Mouse (Mus musculus): Measurements from ENCODE around the gene Lce1b. TPM values are rescaled to one million over a fixed set of nuclear protein-coding genes. Genes with fewer than 3 reads are reported as not detected.
"Not testable (repeated sequence)": the region's sequence is repeated elsewhere in the genome, so short reads cannot be mapped to it uniquely, and the experiment has no call there.

Lce1b gene
- total RNA-seq (2014; rRNA removed) (not detected in 2 replicates), polyA plus RNA-seq (2015; fragmentation: Nextera tagmentation; extraction: Ambion mirVana) (not detected in 2 replicates)

GRCm38 (mm10) chr3:92656826-92657225, at the start of gene Lce1b:
Gene Lce1b, minus strand, starts transcription at chr3:92656926.
- Histone ChIP-seq H3K36me3 (ENCODE audit: insufficient read depth) (no peaks in the 10 kb centered on the region), H3K9me3 (ENCODE audit: low read length) (no peaks in the 10 kb centered on the region), H3K9ac (no peak within 1 kb of the TSS), H3K27ac (ENCODE audit: low read depth, low read length) (no peak within 1 kb of the TSS), H3K4me2 (ENCODE audit: low read depth) (no peak within 1 kb of the TSS), H3K27me3 (ENCODE audit: insufficient read depth, low read length) (no peaks in the 10 kb centered on the region), H3K4me3 (ENCODE audit: low read depth, low read length) (no peak within 1 kb of the TSS), H3K4me1 (ENCODE audit: insufficient read depth) (no peaks in the 10 kb centered on the region)
- ATAC-seq: no peak
- no peak for TF ChIP-seq CTCF (IDR thresholded peaks at IDR 0.05; ENCODE audit: low read depth)
- DNase-seq: no peak

DNA sequence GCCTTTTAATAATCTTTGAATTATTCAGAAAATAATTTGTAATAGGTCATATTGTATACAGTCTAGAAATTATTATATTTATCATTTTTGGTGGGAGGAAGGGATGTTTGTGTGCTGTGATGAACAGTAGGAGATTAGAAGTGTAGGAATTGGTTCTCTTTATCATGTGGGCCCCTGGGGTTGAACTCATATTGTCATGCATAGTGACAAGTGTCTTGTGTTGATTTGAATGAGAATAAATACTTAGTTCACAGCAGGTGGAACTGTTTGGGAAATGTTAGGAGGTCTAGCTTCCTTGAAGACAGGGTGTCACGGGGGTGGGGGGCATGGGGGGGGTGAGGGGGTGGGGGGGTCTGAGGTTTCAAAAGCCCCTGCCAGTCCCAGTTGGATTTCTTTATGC, 37.9 kb upstream of the Lce1b start:
- WGBS: 10% methylated on average over 1 of the region's 1 CpGs
- H3K36me3 ChIP-seq (ENCODE audit: insufficient read depth): no peaks in the 10 kb centered on the region
- no peak overlapping the region for H3K4me2 ChIP-seq (ENCODE audit: low read depth)
- no peak overlapping the region for H3K27ac ChIP-seq (ENCODE audit: low read depth, low read length)
- no peak for ATAC-seq
- DNase-seq: no peak
- TF ChIP-seq CTCF (IDR thresholded peaks at IDR 0.05; ENCODE audit: low read depth): no peak
- H3K4me3 ChIP-seq (ENCODE audit: low read depth, low read length): no peak overlapping the region
- no peak overlapping the region for H3K9ac ChIP-seq
- H3K9me3 ChIP-seq (ENCODE audit: low read length): no peaks in the 10 kb centered on the region
- no peaks in the 10 kb centered on the region for H3K4me1 ChIP-seq (ENCODE audit: insufficient read depth)
- H3K27me3 ChIP-seq (ENCODE audit: insufficient read depth, low read length): no peaks in the 10 kb centered on the region

DNA sequence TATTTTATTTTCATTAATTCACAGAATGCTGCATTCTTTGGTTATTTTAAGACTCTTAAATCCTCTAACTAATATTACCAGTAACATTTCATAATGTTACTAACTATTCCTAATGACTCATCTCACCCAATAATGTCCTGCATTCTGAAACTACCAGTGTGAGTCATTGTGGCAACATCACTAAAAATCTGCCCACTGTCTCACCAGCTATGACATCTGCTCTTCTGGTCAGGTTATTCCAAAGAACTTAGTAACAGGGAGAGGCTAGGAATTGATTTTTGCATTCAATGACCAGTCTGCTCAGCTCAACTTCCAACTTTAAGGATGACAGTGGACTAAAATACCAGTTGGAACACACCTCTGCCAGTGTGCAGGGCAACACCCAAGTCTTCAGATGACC, 35.0 kb upstream of the Lce1b start:
- H3K27me3 ChIP-seq (ENCODE audit: insufficient read depth, low read length): no peaks in the 10 kb centered on the region
- H3K4me3 ChIP-seq (ENCODE audit: low read depth, low read length): no peak overlapping the region
- no peaks in the 10 kb centered on the region for H3K36me3 ChIP-seq (ENCODE audit: insufficient read depth)
- TF ChIP-seq CTCF (IDR thresholded peaks at IDR 0.05; ENCODE audit: low read depth): no peak
- no peaks in the 10 kb centered on the region for H3K9me3 ChIP-seq (ENCODE audit: low read length)
- DNase-seq (no peak), ATAC-seq (no peak)
- no peak overlapping the region for H3K4me2 ChIP-seq (ENCODE audit: low read depth)
- H3K27ac ChIP-seq (ENCODE audit: low read depth, low read length): no peak overlapping the region
- H3K4me1 ChIP-seq (ENCODE audit: insufficient read depth): no peaks in the 10 kb centered on the region
- no peak overlapping the region for H3K9ac ChIP-seq

DNA sequence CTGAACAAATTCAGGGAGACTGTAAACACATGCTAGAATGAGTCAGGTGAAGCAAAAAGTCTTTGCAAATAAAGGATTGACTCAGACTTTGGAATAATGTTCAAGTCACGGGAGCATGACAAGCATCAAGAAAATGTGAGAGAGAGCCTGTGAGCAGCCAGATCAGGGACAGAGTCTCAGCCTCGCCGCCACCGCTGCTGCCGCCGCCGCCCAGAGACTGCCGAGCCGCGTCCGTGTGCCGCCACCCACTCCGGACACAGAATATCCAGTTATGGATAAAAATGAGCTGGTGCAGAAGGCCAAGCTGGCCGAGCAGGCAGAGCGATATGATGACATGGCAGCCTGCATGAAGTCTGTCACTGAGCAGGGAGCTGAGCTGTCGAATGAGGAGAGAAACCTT, 32.4 kb upstream of the Lce1b start:
- not testable (repeated sequence) for H3K27me3 ChIP-seq (ENCODE audit: insufficient read depth, low read length); H3K4me2 ChIP-seq (ENCODE audit: low read depth); DNase-seq; H3K9me3 ChIP-seq (ENCODE audit: low read length); H3K4me1 ChIP-seq (ENCODE audit: insufficient read depth); H3K36me3 ChIP-seq (ENCODE audit: insufficient read depth); H3K9ac ChIP-seq; H3K4me3 ChIP-seq (ENCODE audit: low read depth, low read length); H3K27ac ChIP-seq (ENCODE audit: low read depth, low read length); ATAC-seq
- WGBS: 82% methylated on average over 16 of the region's 16 CpGs

DNA sequence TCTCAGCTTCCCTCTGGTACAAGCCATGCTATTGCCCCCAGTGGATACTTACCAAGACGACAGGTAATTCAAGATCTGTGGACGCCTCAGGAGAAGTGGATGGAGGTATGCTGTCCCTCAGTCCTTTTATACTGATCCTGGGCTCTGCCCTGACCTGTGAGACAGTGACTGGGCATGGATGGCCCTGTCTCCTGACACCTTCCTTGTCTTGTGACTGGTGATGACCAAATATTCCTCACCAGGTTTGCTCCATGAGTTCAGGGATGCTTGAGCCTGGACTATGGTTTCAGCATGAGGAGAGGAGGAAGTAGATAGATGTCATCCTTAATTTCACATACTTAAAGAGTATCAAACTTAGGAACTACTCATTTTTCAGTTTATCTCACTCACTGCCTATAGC, 30.4 kb upstream of the Lce1b start, which contains the start of gene Lce1d:
Lce1d (minus strand) TSS at position 101 of the 400 bp plus-strand sequence.
- TF ChIP-seq CTCF (IDR thresholded peaks at IDR 0.05; ENCODE audit: low read depth): no peak
- ATAC-seq: no peak
- Histone ChIP-seq H3K4me3 (ENCODE audit: low read depth, low read length) (no peak within 1 kb of the TSS), H3K4me1 (ENCODE audit: insufficient read depth) (no peaks in the 10 kb centered on the region), H3K9ac (no peak within 1 kb of the TSS), H3K4me2 (ENCODE audit: low read depth) (no peak within 1 kb of the TSS), H3K27ac (ENCODE audit: low read depth, low read length) (no peak within 1 kb of the TSS), H3K9me3 (ENCODE audit: low read length) (no peaks in the 10 kb centered on the region), H3K27me3 (ENCODE audit: insufficient read depth, low read length) (no peaks in the 10 kb centered on the region), H3K36me3 (ENCODE audit: insufficient read depth) (no peaks in the 10 kb centered on the region)
- 80% methylated on average over 2 of the region's 2 CpGs for WGBS
- DNase-seq: no peak

GRCm38 (mm10) chr3:92678947-92679346, 22.2 kb upstream of the Lce1b start, which contains the start of gene Lce1c:
Gene Lce1c, plus strand, starts transcription at chr3:92679247.
- Histone ChIP-seq H3K27me3 (ENCODE audit: insufficient read depth, low read length) (no peaks in the 10 kb centered on the region), H3K9me3 (ENCODE audit: low read length) (no peaks in the 10 kb centered on the region), H3K36me3 (ENCODE audit: insufficient read depth) (no peaks in the 10 kb centered on the region), H3K4me3 (ENCODE audit: low read depth, low read length) (no peak within 1 kb of the TSS), H3K4me2 (ENCODE audit: low read depth) (no peak within 1 kb of the TSS), H3K4me1 (ENCODE audit: insufficient read depth) (no peaks in the 10 kb centered on the region), H3K27ac (ENCODE audit: low read depth, low read length) (no peak within 1 kb of the TSS), H3K9ac (no peak within 1 kb of the TSS)
- no peak for TF ChIP-seq CTCF (IDR thresholded peaks at IDR 0.05; ENCODE audit: low read depth)
- WGBS: 92% methylated on average over 4 of the region's 4 CpGs
- no peak for DNase-seq
- no peak for ATAC-seq

- Histone ChIP-seq H3K9me3 (ENCODE audit: low read length) (no peaks in the 10 kb centered on the region), H3K9ac (no peak within 1 kb of the TSS), H3K27ac (ENCODE audit: low read depth, low read length) (no peak within 1 kb of the TSS), H3K4me3 (ENCODE audit: low read depth, low read length) (no peak within 1 kb of the TSS), H3K27me3 (ENCODE audit: insufficient read depth, low read length) (no peaks in the 10 kb centered on the region), H3K4me2 (ENCODE audit: low read depth) (no peak within 1 kb of the TSS), H3K36me3 (ENCODE audit: insufficient read depth) (no peaks in the 10 kb centered on the region), H3K4me1 (ENCODE audit: insufficient read depth) (no peaks in the 10 kb centered on the region)
- DNase-seq (no peak), ATAC-seq (no peak)
- no peak for TF ChIP-seq CTCF (IDR thresholded peaks at IDR 0.05; ENCODE audit: low read depth)
Measured at GRCm38 (mm10) chr3:92670215-92670614, 13.5 kb upstream of the Lce1b start, which contains the start of gene Lce1a2. Gene Lce1a2, minus strand, starts transcription at chr3:92670315.

GRCm38 (mm10) chr3:92648207-92648606, 8.5 kb downstream of the Lce1b start, which contains the start of gene Lce1a1:
Gene Lce1a1, minus strand, starts transcription at chr3:92648307.
- Histone ChIP-seq H3K36me3 (ENCODE audit: insufficient read depth) (no peaks in the 10 kb centered on the region), H3K9ac (no peak within 1 kb of the TSS), H3K4me3 (ENCODE audit: low read depth, low read length) (no peak within 1 kb of the TSS), H3K27ac (ENCODE audit: low read depth, low read length) (no peak within 1 kb of the TSS), H3K4me1 (ENCODE audit: insufficient read depth) (no peaks in the 10 kb centered on the region), H3K27me3 (ENCODE audit: insufficient read depth, low read length) (no peaks in the 10 kb centered on the region), H3K9me3 (ENCODE audit: low read length) (no peaks in the 10 kb centered on the region), H3K4me2 (ENCODE audit: low read depth) (no peak within 1 kb of the TSS)
- WGBS: 87% methylated on average over 1 of the region's 1 CpGs
- DNase-seq (no peak), ATAC-seq (no peak)
- no peak for TF ChIP-seq CTCF (IDR thresholded peaks at IDR 0.05; ENCODE audit: low read depth)
